9 mouse cellular contexts compared by ENCODE assay signal in the genomic region with DNA sequence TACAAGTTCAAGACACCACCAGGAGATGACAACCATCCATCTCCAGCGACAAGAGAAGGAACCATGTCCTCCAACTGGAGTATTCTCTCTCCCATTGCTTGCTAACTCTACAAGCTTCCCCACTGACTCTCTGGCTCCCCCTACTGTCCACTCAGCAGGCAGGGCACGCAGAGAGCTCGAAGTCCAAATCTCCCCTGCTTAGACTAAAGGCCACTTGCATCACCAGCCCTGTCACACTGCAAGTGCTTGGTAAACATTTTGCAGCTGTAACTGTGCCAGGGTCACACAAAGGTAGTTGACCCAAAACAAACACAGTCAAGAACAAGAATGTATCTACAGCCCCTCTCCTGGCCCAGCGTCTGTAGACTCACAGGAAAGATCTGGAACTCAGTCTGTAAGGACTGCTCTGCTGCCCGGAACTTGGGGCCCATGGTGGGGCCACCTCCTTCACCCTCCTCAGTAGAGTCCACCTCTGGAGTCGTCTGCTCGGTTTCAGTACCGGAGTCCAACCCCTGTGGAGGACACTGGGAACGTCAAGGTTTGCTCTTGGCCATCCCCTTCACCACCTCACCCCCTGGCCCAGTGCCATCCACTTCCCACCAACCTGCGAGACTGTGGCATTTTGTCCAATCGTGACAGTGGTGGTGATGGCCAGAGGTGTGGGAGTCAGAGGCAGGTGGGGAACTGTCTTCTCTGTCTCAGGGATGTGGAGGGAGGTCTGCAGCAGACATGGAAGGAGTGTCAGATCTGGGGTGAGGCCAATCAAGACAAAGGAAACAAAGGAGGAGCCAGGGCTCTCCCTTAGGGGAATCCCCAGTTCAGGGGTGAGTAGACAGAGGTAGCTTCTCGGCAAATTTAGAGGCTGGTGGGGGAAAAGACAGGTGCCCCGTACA. TPM values are rescaled to one million over a fixed set of nuclear protein-coding genes. Genes with fewer than 3 reads are reported as not detected.
DNase-seq lines count a peak whose midpoint lies in the region; ATAC-seq and TF ChIP-seq lines count a peak whose summit lies in the region.
"Had no signal": no experiment of that assay in that cellular context is flagged by ENCODE, and none has a peak within 500 bp of the region (broad histone marks: within the 10 kb centered on the region; RNA-seq: fewer than 3 reads in every experiment).

No protein-coding gene starts in this region.

- TF ChIP-seq CTCF in forebrain, postnatal 0 days (IDR thresholded peaks at IDR 0.05; ENCODE audit: low read depth), result peak; percentile 68
- peak; percentile 84 for TF ChIP-seq CTCF in bone marrow, adult 2 months (IDR thresholded peaks at IDR 0.05; ENCODE audit: control insufficient read depth, insufficient read depth, low read length)

- no peaks in the 10 kb centered on the region for H3K27me3 ChIP-seq in forebrain, postnatal 0 days (ENCODE audit: insufficient read depth, low read length)
- no peaks in the 10 kb centered on the region for H3K27me3 ChIP-seq in forebrain, embryonic 15.5 days
- no peaks in the 10 kb centered on the region for H3K27me3 ChIP-seq in lung, embryonic 16.5 days (ENCODE audit: control insufficient read depth, insufficient read depth, low read depth, low read length)

- ATAC-seq in forebrain, postnatal 0 days, result no peak
- no peak for ATAC-seq in forebrain, embryonic 15.5 days (replicated peaks)
- ATAC-seq in lung, embryonic 16.5 days (ENCODE audit: low read depth), result peak; percentile 54; the same call in 1 of the 2 replicates

- H3K9ac ChIP-seq in forebrain, postnatal 0 days, result no peak overlapping the region
- H3K9ac ChIP-seq in forebrain, embryonic 15.5 days (replicated peaks), result no peak overlapping the region
- no peak overlapping the region for H3K9ac ChIP-seq in lung, embryonic 16.5 days (ENCODE audit: low read length)

- no peak overlapping the region for H3K27ac ChIP-seq in forebrain, postnatal 0 days (ENCODE audit: low read depth, low read length)
- no peak overlapping the region for H3K27ac ChIP-seq in forebrain, embryonic 15.5 days (replicated peaks)
- H3K27ac ChIP-seq in bone marrow, adult 2 months (ENCODE audit: control insufficient read depth, insufficient read depth, low read depth, low read length, poor library complexity), result no peak overlapping the region
- no peak overlapping the region for H3K27ac ChIP-seq in lung, embryonic 16.5 days (ENCODE audit: low read length)
- H3K27ac ChIP-seq: macrophage had no signal

- peak; percentile 22 for DNase-seq in forebrain, postnatal 0 days
- DNase-seq in B cell, adult 2 months, result peak; percentile 66 to 68
- DNase-seq in fibroblast of lung, adult 2 months (ENCODE audit: low read depth), result peak; percentile 63
- DNase-seq in kidney, postnatal 36 days, result peak; percentile 75 to 85
- peak; percentile 51 to 83 for DNase-seq in spleen, postnatal 4 days (ENCODE audit: low spot score in 2 of 2)

- WGBS in forebrain, postnatal 0 days, result 76% methylated on average over 13 of the region's 13 CpGs
- WGBS in forebrain, embryonic 15.5 days, result 73% methylated on average over 13 of the region's 13 CpGs
- 55% methylated on average over 13 of the region's 13 CpGs for WGBS in bone marrow, adult 2 months
- WGBS in lung, embryonic 16.5 days, result 59% methylated on average over 13 of the region's 13 CpGs

- no peaks in the 10 kb centered on the region for H3K4me1 ChIP-seq in forebrain, postnatal 0 days (ENCODE audit: insufficient read depth)
- no peaks in the 10 kb centered on the region for H3K4me1 ChIP-seq in forebrain, embryonic 15.5 days
- H3K4me1 ChIP-seq in bone marrow, adult 2 months (ENCODE audit: control insufficient read depth, insufficient read depth, low read length), result no peaks in the 10 kb centered on the region
- no peaks in the 10 kb centered on the region for H3K4me1 ChIP-seq in lung, embryonic 16.5 days (replicated peaks; ENCODE audit: control insufficient read depth, insufficient read depth, low read length)

- no peaks in the 10 kb centered on the region for H3K36me3 ChIP-seq in forebrain, postnatal 0 days (ENCODE audit: insufficient read depth)
- no peaks in the 10 kb centered on the region for H3K36me3 ChIP-seq in forebrain, embryonic 15.5 days
- no peaks in the 10 kb centered on the region for H3K36me3 ChIP-seq in lung, embryonic 16.5 days (ENCODE audit: control insufficient read depth, insufficient read depth, low read length)

- H3K9me3 ChIP-seq in forebrain, postnatal 0 days (ENCODE audit: low read length), result no peaks in the 10 kb centered on the region
- H3K9me3 ChIP-seq in forebrain, embryonic 15.5 days, result no peaks in the 10 kb centered on the region
- no peaks in the 10 kb centered on the region for H3K9me3 ChIP-seq in lung, embryonic 16.5 days (ENCODE audit: control insufficient read depth, low read length)

- no peak overlapping the region for H3K4me2 ChIP-seq in forebrain, postnatal 0 days (ENCODE audit: low read depth)
- H3K4me2 ChIP-seq in forebrain, embryonic 15.5 days (replicated peaks), result no peak overlapping the region
- no peak overlapping the region for H3K4me2 ChIP-seq in lung, embryonic 16.5 days (ENCODE audit: low read depth, low read length)

- H3K4me3 ChIP-seq in forebrain, postnatal 0 days (ENCODE audit: low read depth, low read length), result no peak overlapping the region
- no peak overlapping the region for H3K4me3 ChIP-seq in forebrain, embryonic 15.5 days
- H3K4me3 ChIP-seq in bone marrow, adult 2 months (replicated peaks; ENCODE audit: control insufficient read depth, low read depth, low read length), result no peak overlapping the region
- H3K4me3 ChIP-seq in lung, embryonic 16.5 days (ENCODE audit: low read length), result no peak overlapping the region

- TF ChIP-seq POLR2A in bone marrow, adult 2 months (IDR thresholded peaks at IDR 0.05; ENCODE audit: borderline replicate concordance, control insufficient read depth, low read depth, low read length), result no peak

RNA-seq across cellular contexts. Expression of gene Col5a3, which starts 10.4 kb away (rescaled TPM):
- 1.2 and 3.7 TPM in 2 replicates for total RNA-seq in forebrain, postnatal 0 days (2014; rRNA removed)
- 0.40 TPM in 2 replicates for polyA plus RNA-seq in forebrain, postnatal 0 days (2015; fragmentation: Nextera tagmentation; extraction: Ambion mirVana)
- polyA plus RNA-seq in forebrain, embryonic 15.5 days (2015; fragmentation: Nextera tagmentation; extraction: Ambion mirVana), result 0.23 and 0.45 TPM in 2 replicates
- polyA plus RNA-seq in bone marrow, adult 2 months (2011; ENCODE audit: insufficient read depth, insufficient read length, low replicate concordance, missing spikeins), result 7.3 and 15.3 TPM in 2 replicates
- polyA plus RNA-seq in lung, embryonic 16.5 days (2015; fragmentation: Nextera tagmentation; extraction: Ambion mirVana), result 1.2 and 1.8 TPM in 2 replicates
- polyA plus RNA-seq: macrophage had no signal

RNA-seq across cellular contexts. Expression of gene Rdh8, which starts 13.8 kb away (rescaled TPM):
- total RNA-seq in forebrain, postnatal 0 days (2014; rRNA removed), result not detected in 2 replicates
- not detected in 2 replicates for polyA plus RNA-seq in forebrain, postnatal 0 days (2015; fragmentation: Nextera tagmentation; extraction: Ambion mirVana)
- not detected in 2 replicates for polyA plus RNA-seq in forebrain, embryonic 15.5 days (2015; fragmentation: Nextera tagmentation; extraction: Ambion mirVana)
- not detected in 2 replicates for polyA plus RNA-seq in bone marrow, adult 2 months (2011; ENCODE audit: insufficient read depth, insufficient read length, low replicate concordance, missing spikeins)
- not detected in 2 replicates for polyA plus RNA-seq in lung, embryonic 16.5 days (2015; fragmentation: Nextera tagmentation; extraction: Ambion mirVana)
- polyA plus RNA-seq: macrophage had no signal

RNA-seq across cellular contexts. Expression of gene Olfm2, which starts 58.4 kb away (rescaled TPM):
- 251 and 263 TPM in 2 replicates for total RNA-seq in forebrain, postnatal 0 days (2014; rRNA removed)
- polyA plus RNA-seq in forebrain, postnatal 0 days (2015; fragmentation: Nextera tagmentation; extraction: Ambion mirVana), result 210 and 249 TPM in 2 replicates
- 121 and 123 TPM in 2 replicates for polyA plus RNA-seq in forebrain, embryonic 15.5 days (2015; fragmentation: Nextera tagmentation; extraction: Ambion mirVana)
- 1.1 TPM in 1 of 2 replicates, not detected in the other for polyA plus RNA-seq in bone marrow, adult 2 months (2011; ENCODE audit: insufficient read depth, insufficient read length, low replicate concordance, missing spikeins)
- 2.9 and 3.7 TPM in 2 replicates for polyA plus RNA-seq in lung, embryonic 16.5 days (2015; fragmentation: Nextera tagmentation; extraction: Ambion mirVana)
- polyA plus RNA-seq: macrophage had no signal

Comparison
In these comparisons a context has a peak if more than half of its experiments do, and no peak if none do; other contexts are left out.
1. DNase-seq: peak in every context shown above with its lines; median percentile 80 in kidney, postnatal 36 days; 67 in B cell, adult 2 months; 67 in spleen, postnatal 4 days; 63 in fibroblast of lung, adult 2 months; 22 in forebrain, postnatal 0 days.
2. RNA of gene Olfm2, which starts 58.4 kb away (polyA plus RNA-seq): 210 to 249 TPM in forebrain, postnatal 0 days and 121 to 123 TPM in forebrain, embryonic 15.5 days; 2.9 to 3.7 TPM in lung, embryonic 16.5 days and 1.1 TPM in bone marrow, adult 2 months; every median in the first group is over 10 times any median in the second.